ENCODE assay signal across 9 mouse cellular contexts in genomic region chr19:14123348-14124113, GRCm38 (mm10).
DNase-seq lines count a peak whose midpoint lies in the region; ATAC-seq and TF ChIP-seq lines count a peak whose summit lies in the region.
"Had no signal": no experiment of that assay in that cellular context is flagged by ENCODE, and none has a peak within 500 bp of the region (broad histone marks: within the 10 kb centered on the region; RNA-seq: fewer than 3 reads in every experiment).

No protein-coding gene starts in this region.

- TF ChIP-seq CTCF in liver, adult 2 months (IDR thresholded peaks at IDR 0.05; ENCODE audit: low read depth, low read length) = no peak
- TF ChIP-seq CTCF in liver, embryonic 14.5 days (IDR thresholded peaks at IDR 0.05; ENCODE audit: low read depth) = no peak

- DNase-seq in liver, adult 2 months (ENCODE audit: extremely low read depth, low read depth, low spot score) = peak; percentile 14
- no peak for DNase-seq in liver
- no peak for DNase-seq in liver, embryonic 14.5 days (ENCODE audit: low read depth in 3 of 3, low spot score in 3 of 3)
- DNase-seq in urinary bladder, postnatal 4 days (ENCODE audit: low spot score in 2 of 2) = no peak
- DNase-seq in adrenal gland, postnatal 14 days = no peak
- DNase-seq: cerebellum, postnatal 36 days; right cerebral cortex, postnatal 14 days had no signal

- no peak for ATAC-seq in hindbrain, embryonic 13.5 days (ENCODE audit: low FRiP score)
- ATAC-seq in liver, embryonic 14.5 days (ENCODE audit: insufficient read depth) = no peak
- no peak for ATAC-seq in inflammation-experienced regulatory T-cells, adult 6 months

- H3K27ac ChIP-seq in liver, adult 2 months (replicated peaks; ENCODE audit: insufficient read depth, low read depth, low read length) = no peak overlapping the region
- H3K27ac ChIP-seq in hindbrain, embryonic 13.5 days = no peak overlapping the region
- no peak overlapping the region for H3K27ac ChIP-seq in liver, embryonic 14.5 days

- no peak for TF ChIP-seq POLR2A in liver, adult 2 months (IDR thresholded peaks at IDR 0.05; ENCODE audit: extremely low read depth, insufficient read depth, low read length)

- 11% methylated on average over 8 of the region's 8 CpGs for WGBS in liver, adult 2 months
- WGBS in hindbrain, embryonic 13.5 days = 14% methylated on average over 8 of the region's 8 CpGs
- 18% methylated on average over 8 of the region's 8 CpGs for WGBS in liver, embryonic 14.5 days (ENCODE audit: insufficient replicate concordance)

- no peaks in the 10 kb centered on the region for H3K9me3 ChIP-seq in hindbrain, embryonic 13.5 days
- no peaks in the 10 kb centered on the region for H3K9me3 ChIP-seq in liver, embryonic 14.5 days (ENCODE audit: control insufficient read depth, low read length)

- no peaks in the 10 kb centered on the region; the same call in 1 of the 2 replicates for H3K4me1 ChIP-seq in liver, adult 2 months (ENCODE audit: control insufficient read depth, insufficient read depth, low read length)
- H3K4me1 ChIP-seq in hindbrain, embryonic 13.5 days (replicated peaks) = peaks cover 15% of the 10 kb centered on the region
- no peaks in the 10 kb centered on the region for H3K4me1 ChIP-seq in liver, embryonic 14.5 days (replicated peaks; ENCODE audit: control insufficient read depth in 2 of 2, insufficient read depth in 2 of 2, low read length in 1 of 2)

- no peak for TF ChIP-seq EP300 in liver, embryonic 14.5 days (IDR thresholded peaks at IDR 0.05; ENCODE audit: low read depth)

- no peak overlapping the region for H3K9ac ChIP-seq in liver, adult 2 months (ENCODE audit: low read depth, low read length)
- H3K9ac ChIP-seq in hindbrain, embryonic 13.5 days = no peak overlapping the region
- H3K9ac ChIP-seq in liver, embryonic 14.5 days (replicated peaks) = no peak overlapping the region

- peak overlapping the region; percentile 38 for H3K4me2 ChIP-seq in hindbrain, embryonic 13.5 days
- 0 out of 2 replicates have a peak overlapping the region, but pooled peaks have one; percentile 6 for H3K4me2 ChIP-seq in liver, embryonic 14.5 days (ENCODE audit: low read depth)

- H3K79me2 ChIP-seq in liver, adult 2 months (ENCODE audit: control insufficient read depth, insufficient read depth, low read length) = no peaks in the 10 kb centered on the region

- no peaks in the 10 kb centered on the region for H3K36me3 ChIP-seq in liver, adult 2 months (ENCODE audit: control insufficient read depth, insufficient read depth, low read length)
- H3K36me3 ChIP-seq in hindbrain, embryonic 13.5 days = no peaks in the 10 kb centered on the region
- no peaks in the 10 kb centered on the region for H3K36me3 ChIP-seq in liver, embryonic 14.5 days (replicated peaks; ENCODE audit: control insufficient read depth, insufficient read depth, low read depth)

- no peaks in the 10 kb centered on the region for H3K27me3 ChIP-seq in liver, adult 2 months (ENCODE audit: control insufficient read depth, insufficient read depth, low read length)
- H3K27me3 ChIP-seq in hindbrain, embryonic 13.5 days = peaks cover 4% of the 10 kb centered on the region; the same call in 1 of the 2 replicates
- no peaks in the 10 kb centered on the region for H3K27me3 ChIP-seq in liver, embryonic 14.5 days (ENCODE audit: control insufficient read depth, insufficient read depth, low read length)

- no peak overlapping the region for H3K4me3 ChIP-seq in liver, adult 2 months (ENCODE audit: insufficient read depth, low read depth, low read length)
- H3K4me3 ChIP-seq in hindbrain, embryonic 13.5 days = no peak overlapping the region
- no peak overlapping the region for H3K4me3 ChIP-seq in liver, embryonic 14.5 days (ENCODE audit: insufficient read depth in 1 of 2, low read depth in 2 of 2, low read length in 2 of 2)
